Mouse (Mus musculus): ENCODE measurements around the gene Acox3.

DNA sequence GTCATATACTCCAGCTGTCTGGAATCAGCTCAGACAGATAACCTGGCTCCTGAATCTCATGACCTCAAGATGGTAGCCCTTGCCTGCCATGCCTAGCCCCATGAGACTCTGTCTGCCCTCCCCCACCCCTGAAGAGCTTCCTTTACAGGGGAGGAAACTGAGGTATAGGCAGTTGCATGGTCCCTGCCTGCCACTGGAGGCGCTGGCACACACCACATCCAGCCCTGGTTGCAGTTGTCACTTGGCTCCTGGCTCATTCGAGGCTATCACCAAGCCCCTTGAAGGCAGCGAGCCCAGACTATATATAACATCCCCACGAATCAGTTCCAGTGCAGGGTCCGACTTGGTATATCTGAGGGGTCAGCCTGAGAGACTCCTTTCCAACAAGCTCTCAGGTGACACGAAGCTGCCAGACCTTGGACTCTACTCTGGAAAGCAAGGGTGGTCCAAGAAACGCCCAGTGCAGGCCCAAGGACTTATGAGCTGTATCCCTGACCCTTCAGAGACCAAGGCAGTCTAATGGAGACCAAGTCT, 44.5 kb downstream of the Acox3 start:
- TF ChIP-seq CTCF (IDR thresholded peaks at IDR 0.05; ENCODE audit: extremely low read depth, insufficient read depth, insufficient read length, insufficient replicate concordance) = peak; percentile 14; the same call in 1 of the 2 replicates
- TF ChIP-seq POLR2A (IDR thresholded peaks at IDR 0.05; ENCODE audit: low read depth, low read length) = no peak

Data from spleen, adult 2 months (tissue).